Mouse (Mus musculus) myocyte (in vitro differentiated cells): ENCODE data around the gene Lnx2. TPM values are rescaled to one million over a fixed set of nuclear protein-coding genes. Genes with fewer than 3 reads are reported as not detected.

Experiments used
- H3K27me3 ChIP-seq: one replicate; pipeline ENCODE4 v1.6.1; 2011; ENCODE audit not compliant: control insufficient read depth, insufficient read depth, insufficient read length
- H3K36me3 ChIP-seq: one replicate; pipeline ENCODE4 v1.6.1; 2011; ENCODE audit not compliant: control insufficient read depth, insufficient read depth
- H3K4me2 ChIP-seq: one replicate; pipeline ENCODE4 v1.6.1; 2011; ENCODE audit warnings: low read depth, control low read depth
- H3K4me3 ChIP-seq: one replicate; pipeline ENCODE4 v1.5.1; 2011; ENCODE audit warnings: mild to moderate bottlenecking, control low read depth, moderate library complexity
- H3K79me2 ChIP-seq: one replicate; pipeline ENCODE4 v1.6.1; 2011; ENCODE audit not compliant: control insufficient read depth, insufficient read depth
- H3ac ChIP-seq: one replicate; pipeline ENCODE4 v1.6.1; 2011; ENCODE audit not compliant: control insufficient read depth, insufficient read length
- CEBPB ChIP-seq: IDR thresholded peaks from 2 replicates; pipeline ENCODE4 v1.6.1; 2011; ENCODE audit warnings: mild to moderate bottlenecking, moderate library complexity; ENCODE audit not compliant: poor library complexity, insufficient read depth, severe bottlenecking
- E2F4 ChIP-seq: IDR thresholded peaks from one replicate; pipeline ENCODE4 v1.6.1; 2011; ENCODE audit warnings: mild to moderate bottlenecking, control low read depth, moderate library complexity; ENCODE audit not compliant: insufficient read depth
- MAX ChIP-seq: IDR thresholded peaks from one replicate; pipeline ENCODE4 v1.6.1; 2011; ENCODE audit warnings: low read depth, mild to moderate bottlenecking, control low read depth
- MYOD1 ChIP-seq, 3 experiments: IDR thresholded peaks; one replicate each; pipeline ENCODE4 v1.6.1; 2011; ENCODE audit warnings: control low read depth in 2 of 3, low read depth in 2 of 3, mild to moderate bottlenecking in 2 of 3, moderate library complexity in 1 of 3; ENCODE audit not compliant: insufficient read length in 2 of 3, control insufficient read depth in 1 of 3
- MYOG ChIP-seq, 3 experiments: IDR thresholded peaks; one replicate each; pipeline ENCODE4 v1.6.1; 2011; ENCODE audit warnings: control low read depth in 2 of 3, low read depth in 2 of 3, mild to moderate bottlenecking in 2 of 3; ENCODE audit not compliant: insufficient read length in 2 of 3, control insufficient read depth in 1 of 3, insufficient read depth in 1 of 3
- POLR2A ChIP-seq: IDR thresholded peaks from one replicate; pipeline ENCODE4 v1.6.1; 2011; ENCODE audit warnings: low read depth, mild to moderate bottlenecking, control low read depth, moderate library complexity; ENCODE audit not compliant: insufficient read length
- POLR2AphosphoS2 ChIP-seq: IDR thresholded peaks from one replicate; pipeline ENCODE4 v1.6.1; 2011; ENCODE audit warnings: low read depth, control low read depth; ENCODE audit not compliant: insufficient read length
- REST ChIP-seq: IDR thresholded peaks from one replicate; pipeline ENCODE4 v1.6.1; 2011; ENCODE audit warnings: mild to moderate bottlenecking, control low read depth, moderate library complexity; ENCODE audit not compliant: insufficient read depth, insufficient read length
- SRF ChIP-seq: IDR thresholded peaks from one replicate; pipeline ENCODE4 v1.6.1; 2011; ENCODE audit warnings: low read depth; ENCODE audit not compliant: control insufficient read depth, insufficient read length
- TCF12 ChIP-seq: IDR thresholded peaks from one replicate; pipeline ENCODE4 v1.6.1; 2011; ENCODE audit warnings: mild to moderate bottlenecking, control low read depth; ENCODE audit not compliant: poor library complexity, insufficient read depth, severe bottlenecking
- TCF3 ChIP-seq: IDR thresholded peaks from one replicate; pipeline ENCODE4 v1.6.1; 2011; ENCODE audit warnings: low read depth, control low read depth; ENCODE audit not compliant: insufficient read length
- USF1 ChIP-seq: IDR thresholded peaks from one replicate; pipeline ENCODE4 v1.6.1; 2011; ENCODE audit warnings: low read depth, mild to moderate bottlenecking, control low read depth, moderate library complexity
- polyA plus RNA-seq: library from polyadenylated mRNA; unstranded; fragments of >200 nt; fragmentation: generic; extraction: Trizol; gene quantifications from one replicate; pipeline ENCODE4 v1.2.1, GENCODE M21; 2012; ENCODE audit warnings: missing spikeins

The Lnx2 gene
- polyA plus RNA-seq, 1 experiment, result 2.2 TPM

DNA sequence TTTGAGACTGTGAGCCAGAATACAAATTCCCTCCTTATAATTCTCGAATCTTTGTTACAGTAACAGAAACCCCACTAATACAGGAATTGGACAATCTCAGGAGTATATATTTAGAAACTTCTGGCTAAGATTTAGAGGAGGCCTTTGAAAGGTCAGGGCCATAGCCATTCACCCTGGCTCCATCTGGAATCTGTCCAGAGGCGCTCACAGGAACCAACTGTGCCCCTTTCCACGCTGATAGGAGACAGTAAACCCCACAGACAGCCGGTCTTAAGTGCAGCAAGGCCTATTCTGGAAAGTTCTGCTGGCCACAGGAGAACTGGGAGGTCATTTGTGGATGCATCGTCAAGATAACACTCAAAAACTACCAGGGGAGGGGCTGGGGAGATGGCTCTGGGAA lies 87.3 kb downstream of the Lnx2 start:
- Histone ChIP-seq H3K27me3 (no peaks in the 10 kb centered on the region), H3ac (no peak overlapping the region), H3K4me3 (no peak overlapping the region), H3K36me3 (no peaks in the 10 kb centered on the region), H3K79me2 (no peaks in the 10 kb centered on the region), H3K4me2 (no peak overlapping the region)
- TF ChIP-seq TCF3 (no peak), MYOG (IDR thresholded peaks at IDR 0.05; ENCODE audit: control insufficient read depth in 1 of 3, insufficient read depth in 1 of 3, insufficient read length in 2 of 3, low read depth in 2 of 3) (no peak), E2F4 (no peak)

DNA sequence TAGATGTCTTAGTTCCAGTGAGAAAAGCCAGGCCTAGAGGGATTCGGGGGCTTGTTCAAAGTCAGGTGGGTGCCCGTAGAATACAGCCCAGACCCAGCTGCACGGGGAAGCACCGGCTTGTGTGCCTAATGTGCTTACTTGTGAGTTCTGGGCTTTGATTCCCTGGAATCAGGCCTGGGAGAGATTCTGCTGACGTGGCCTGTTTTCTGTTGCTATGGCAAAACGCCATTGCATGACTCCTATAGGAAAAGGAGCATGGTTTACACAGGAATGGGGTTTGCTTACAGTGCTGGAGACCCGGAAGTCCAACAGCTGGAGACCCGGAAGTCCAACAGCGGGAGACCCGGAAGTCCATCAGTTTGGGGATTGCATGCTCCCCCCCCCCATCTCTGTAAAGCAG lies 88.8 kb downstream of the Lnx2 start:
- TF ChIP-seq REST (no peak), MAX (no peak), MYOD1 (IDR thresholded peaks at IDR 0.05; ENCODE audit: control insufficient read depth in 1 of 3, insufficient read length in 2 of 3, low read depth in 2 of 3) (no peak), MYOG (IDR thresholded peaks at IDR 0.05; ENCODE audit: control insufficient read depth in 1 of 3, insufficient read depth in 1 of 3, insufficient read length in 2 of 3, low read depth in 2 of 3) (no peak), TCF12 (no peak), SRF (no peak), TCF3 (no peak), POLR2AphosphoS2 (no peak), E2F4 (no peak), CEBPB (no peak), USF1 (no peak), POLR2A (no peak)
- no peak overlapping the region for H3ac ChIP-seq
- H3K4me2 ChIP-seq, result no peak overlapping the region

GRCm38 (mm10) chr5:146985725-146986433 lies 90.5 kb downstream of the Lnx2 start:
- TF ChIP-seq REST (no peak), TCF3 (no peak), TCF12 (no peak), USF1 (no peak), CEBPB (no peak), POLR2AphosphoS2 (no peak), MAX (no peak), E2F4 (no peak), MYOD1 (IDR thresholded peaks at IDR 0.05; ENCODE audit: control insufficient read depth in 1 of 3, insufficient read length in 2 of 3, low read depth in 2 of 3) (no peak)
- Histone ChIP-seq H3K79me2 (no peaks in the 10 kb centered on the region), H3K4me3 (no peak overlapping the region), H3K36me3 (no peaks in the 10 kb centered on the region), H3K4me2 (no peak overlapping the region), H3K27me3 (no peaks in the 10 kb centered on the region), H3ac (no peak overlapping the region)

More for the DNA sequence above, 88.8 kb downstream of the Lnx2 start:
- no peak overlapping the region for H3K4me3 ChIP-seq
- no peaks in the 10 kb centered on the region for H3K36me3 ChIP-seq
- no peaks in the 10 kb centered on the region for H3K27me3 ChIP-seq
- no peaks in the 10 kb centered on the region for H3K79me2 ChIP-seq

DNA sequence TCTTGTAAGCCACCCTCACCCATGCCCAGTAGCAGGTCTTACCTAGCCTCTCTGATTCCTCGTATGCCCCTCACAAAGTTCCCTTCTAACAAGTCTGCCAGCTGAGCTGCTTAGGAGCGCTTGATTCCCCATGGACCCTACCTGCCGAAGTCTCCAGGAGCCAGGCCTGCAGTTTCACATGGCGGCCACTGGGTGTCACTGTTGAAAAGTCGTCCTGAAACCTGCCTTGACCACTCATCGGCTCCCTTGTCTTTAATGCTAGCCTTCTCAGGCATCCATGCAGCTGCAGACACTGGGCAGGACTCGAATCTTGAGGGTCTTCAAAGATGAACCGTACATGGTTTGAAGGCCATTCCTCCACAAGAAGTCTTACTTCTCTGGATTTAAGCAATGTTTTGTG lies 93.2 kb downstream of the Lnx2 start:
- no peak overlapping the region for H3ac ChIP-seq
- H3K36me3 ChIP-seq, result no peaks in the 10 kb centered on the region
- no peak overlapping the region for H3K4me3 ChIP-seq
- H3K4me2 ChIP-seq, result no peak overlapping the region
- TF ChIP-seq USF1, result no peak
- TF ChIP-seq TCF12, result no peak
- no peak for TF ChIP-seq POLR2A
- no peak for TF ChIP-seq MYOD1 (IDR thresholded peaks at IDR 0.05; ENCODE audit: control insufficient read depth in 1 of 3, insufficient read length in 2 of 3, low read depth in 2 of 3)
- no peak for TF ChIP-seq REST
- no peak for TF ChIP-seq MAX
- no peak for TF ChIP-seq POLR2AphosphoS2
- no peak for TF ChIP-seq TCF3
- TF ChIP-seq E2F4, result no peak
- no peak for TF ChIP-seq SRF
- TF ChIP-seq CEBPB, result no peak
- TF ChIP-seq MYOG (IDR thresholded peaks at IDR 0.05; ENCODE audit: control insufficient read depth in 1 of 3, insufficient read depth in 1 of 3, insufficient read length in 2 of 3, low read depth in 2 of 3), result no peak
- no peaks in the 10 kb centered on the region for H3K27me3 ChIP-seq
- H3K79me2 ChIP-seq, result no peaks in the 10 kb centered on the region

GRCm38 (mm10) chr5:146981376-146981775 lies 95.0 kb downstream of the Lnx2 start:
- H3K79me2 ChIP-seq, result no peaks in the 10 kb centered on the region
- H3K36me3 ChIP-seq, result no peaks in the 10 kb centered on the region
- H3ac ChIP-seq, result no peak overlapping the region
- TF ChIP-seq CEBPB (no peak), MYOD1 (IDR thresholded peaks at IDR 0.05; ENCODE audit: control insufficient read depth in 1 of 3, insufficient read length in 2 of 3, low read depth in 2 of 3) (no peak), REST (no peak), SRF (no peak), POLR2A (no peak), POLR2AphosphoS2 (no peak), E2F4 (no peak), TCF12 (no peak), MAX (no peak), MYOG (IDR thresholded peaks at IDR 0.05; ENCODE audit: control insufficient read depth in 1 of 3, insufficient read depth in 1 of 3, insufficient read length in 2 of 3, low read depth in 2 of 3) (no peak), TCF3 (no peak), USF1 (no peak)
- no peaks in the 10 kb centered on the region for H3K27me3 ChIP-seq
- no peak overlapping the region for H3K4me2 ChIP-seq
- no peak overlapping the region for H3K4me3 ChIP-seq
